Mouse (Mus musculus) bone marrow, adult 2 months (tissue): ENCODE data around the gene Ms4a3. TPM values are rescaled to one million over a fixed set of nuclear protein-coding genes. Genes with fewer than 3 reads are reported as not detected.

Experiments
- H3K27ac ChIP-seq: fragments of 200-500 bp; 2 replicates; pipeline ENCODE4 v1.5.1; 2012; ENCODE audit warnings: low read depth, mild to moderate bottlenecking, control low read depth, inconsistent platforms, low read length; ENCODE audit not compliant: control insufficient read depth, poor library complexity, insufficient read depth
- H3K4me1 ChIP-seq: fragments of 200-500 bp; 2 replicates; pipeline ENCODE4 v1.6.1; 2011; ENCODE audit warnings: low read length; ENCODE audit not compliant: control insufficient read depth, insufficient read depth
- H3K4me3 ChIP-seq: fragments of 200-500 bp; replicated peaks from 2 replicates; pipeline ENCODE3; 2011; ENCODE audit warnings: mild to moderate bottlenecking, low read depth, low read length, control low read depth; ENCODE audit not compliant: control insufficient read depth
- CTCF ChIP-seq: fragments of 200-500 bp; IDR thresholded peaks from 2 replicates; pipeline ENCODE4 v1.5.1; 2011; ENCODE audit warnings: low read length, control low read depth; ENCODE audit not compliant: control insufficient read depth, insufficient read depth
- POLR2A ChIP-seq: fragments of 200-500 bp; IDR thresholded peaks from 2 replicates; pipeline ENCODE4 v1.6.1; 2011; ENCODE audit warnings: low read depth, mild to moderate bottlenecking, control low read depth, low read length, borderline replicate concordance; ENCODE audit not compliant: control insufficient read depth
- WGBS: fragments of 180-500 bp; shearing (Covaris S2); methylation state at CpG from one replicate; pipeline ENCODE4 v1.1.7; 2018; 5-methylcytosine and 5-hydroxymethylcytosine counted together
- polyA plus RNA-seq: library from polyadenylated mRNA; stranded (reverse); fragments of >200 nt; gene quantifications from 2 replicates; pipeline ENCODE4 v1.2.4, GENCODE M21; 2011; ENCODE audit warnings: low replicate concordance; ENCODE audit not compliant: missing spikeins, insufficient read depth, insufficient read length

Gene Ms4a3
- polyA plus RNA-seq, 1 experiment = 110 TPM

GRCm38 (mm10) chr19:11634330-11634729 is 6.3 kb downstream of the Ms4a3 start:
- Histone ChIP-seq H3K4me1 (no peaks in the 10 kb centered on the region; the same call in 1 of the 2 replicates), H3K4me3 (no peak overlapping the region), H3K27ac (no peak overlapping the region)
- TF ChIP-seq CTCF (no peak), POLR2A (no peak)
- WGBS = 61% methylated on average over 2 of the region's 2 CpGs

GRCm38 (mm10) chr19:11633732-11634131 is 6.9 kb downstream of the Ms4a3 start:
- 79% methylated on average over 1 of the region's 1 CpGs for WGBS
- Histone ChIP-seq H3K4me3 (no peak overlapping the region), H3K27ac (no peak overlapping the region), H3K4me1 (no peaks in the 10 kb centered on the region; the same call in 1 of the 2 replicates)
- TF ChIP-seq CTCF = no peak
- TF ChIP-seq POLR2A = no peak

- no peak overlapping the region for H3K27ac ChIP-seq
- H3K4me3 ChIP-seq = no peak overlapping the region
- TF ChIP-seq POLR2A (no peak), CTCF (no peak)
- H3K4me1 ChIP-seq = no peaks in the 10 kb centered on the region
- 50% methylated on average over 5 of the region's 5 CpGs for WGBS
Observed at GRCm38 (mm10) chr19:11625231-11625630, 15.4 kb downstream of the Ms4a3 start.

- H3K4me1 ChIP-seq = no peaks in the 10 kb centered on the region
- no peak for TF ChIP-seq CTCF
- TF ChIP-seq POLR2A = no peak
- H3K27ac ChIP-seq = no peak overlapping the region
Observed at GRCm38 (mm10) chr19:11624800-11625199, 15.9 kb downstream of the Ms4a3 start.

GRCm38 (mm10) chr19:11623551-11623950 is 17.1 kb downstream of the Ms4a3 start, which contains the start of gene Ms4a2:
Gene Ms4a2 (minus strand): TSS chr19:11623719.
- no peaks in the 10 kb centered on the region for H3K4me1 ChIP-seq
- TF ChIP-seq CTCF (no peak), POLR2A (no peak)
- no peak within 1 kb of the TSS for H3K27ac ChIP-seq
- 56% methylated on average over 2 of the region's 2 CpGs for WGBS
- H3K4me3 ChIP-seq = no peak within 1 kb of the TSS

More at GRCm38 (mm10) chr19:11624800-11625199, 15.9 kb downstream of the Ms4a3 start:
- H3K4me3 ChIP-seq = no peak overlapping the region

- Histone ChIP-seq H3K4me1 (no peaks in the 10 kb centered on the region; the same call in 1 of the 2 replicates), H3K4me3 (no peak overlapping the region), H3K27ac (no peak overlapping the region)
- TF ChIP-seq POLR2A (no peak), CTCF (no peak)
Observed at GRCm38 (mm10) chr19:11617983-11618382, 22.7 kb downstream of the Ms4a3 start.

- 25% methylated on average over 2 of the region's 2 CpGs for WGBS
- Histone ChIP-seq H3K4me1 (no peaks in the 10 kb centered on the region; the same call in 1 of the 2 replicates), H3K27ac (no peak overlapping the region), H3K4me3 (no peak overlapping the region)
- TF ChIP-seq POLR2A = no peak
Observed at GRCm38 (mm10) chr19:11614805-11615204, 25.8 kb downstream of the Ms4a3 start.

GRCm38 (mm10) chr19:11613776-11614443 is 26.7 kb downstream of the Ms4a3 start:
- TF ChIP-seq CTCF = no peak
- no peak for TF ChIP-seq POLR2A
- 32% methylated on average over 8 of the region's 8 CpGs for WGBS
- Histone ChIP-seq H3K4me1 (no peaks in the 10 kb centered on the region; the same call in 1 of the 2 replicates), H3K27ac (no peak overlapping the region), H3K4me3 (no peak overlapping the region)

- TF ChIP-seq CTCF = no peak
- no peak overlapping the region for H3K4me3 ChIP-seq
- H3K4me1 ChIP-seq = no peaks in the 10 kb centered on the region; the same call in 1 of the 2 replicates
- no peak overlapping the region for H3K27ac ChIP-seq
- WGBS = 10% methylated on average over 1 of the region's 1 CpGs
Observed at GRCm38 (mm10) chr19:11613084-11613483, 27.6 kb downstream of the Ms4a3 start.
